Mouse (Mus musculus): ENCODE results near the gene Otulinl. TPM values are rescaled to one million over a fixed set of nuclear protein-coding genes. Genes with fewer than 3 reads are reported as not detected.

The Otulinl gene
- polyA plus RNA-seq, 1 experiment, result 3.0 TPM

DNA sequence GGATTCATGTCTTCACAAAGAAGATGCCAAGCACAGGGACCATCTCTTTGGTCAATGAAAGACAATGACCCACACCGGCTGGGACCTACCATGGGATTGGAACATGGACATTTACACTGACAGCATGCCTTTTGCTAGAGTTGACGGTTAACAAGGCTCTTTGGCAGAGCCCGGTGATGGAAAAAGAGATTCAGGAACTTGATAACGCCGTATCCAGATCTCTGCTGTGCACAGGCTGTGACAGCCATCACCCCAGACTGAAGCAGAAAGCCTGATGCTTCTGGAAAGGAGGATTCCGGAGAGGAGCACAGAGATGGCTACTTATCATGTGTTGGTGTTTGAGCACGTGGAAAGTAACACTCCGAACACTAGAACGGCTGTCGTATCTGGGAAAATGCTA is 11.9 kb upstream of the Otulinl start:
- TF ChIP-seq POLR2A (IDR thresholded peaks at IDR 0.05; ENCODE audit: low read depth, low read length) (no peak), CTCF (IDR thresholded peaks at IDR 0.05; ENCODE audit: extremely low read depth, insufficient read length, insufficient replicate concordance, low read depth, low read length) (no peak)
- no peak overlapping the region for H3K4me3 ChIP-seq (ENCODE audit: low read depth, low read length)
- no peaks in the 10 kb centered on the region for H3K36me3 ChIP-seq (ENCODE audit: control insufficient read depth, insufficient read depth, low read length)
- no peaks in the 10 kb centered on the region for H3K4me1 ChIP-seq (ENCODE audit: control insufficient read depth, insufficient read depth, insufficient read length, low read length)
- no peaks in the 10 kb centered on the region for H3K27me3 ChIP-seq (ENCODE audit: control insufficient read depth, insufficient read depth, low read length)
- WGBS, result 88% methylated on average over 10 of the region's 10 CpGs
- no peak overlapping the region for H3K27ac ChIP-seq (ENCODE audit: insufficient read depth, low read depth, low read length)

DNA sequence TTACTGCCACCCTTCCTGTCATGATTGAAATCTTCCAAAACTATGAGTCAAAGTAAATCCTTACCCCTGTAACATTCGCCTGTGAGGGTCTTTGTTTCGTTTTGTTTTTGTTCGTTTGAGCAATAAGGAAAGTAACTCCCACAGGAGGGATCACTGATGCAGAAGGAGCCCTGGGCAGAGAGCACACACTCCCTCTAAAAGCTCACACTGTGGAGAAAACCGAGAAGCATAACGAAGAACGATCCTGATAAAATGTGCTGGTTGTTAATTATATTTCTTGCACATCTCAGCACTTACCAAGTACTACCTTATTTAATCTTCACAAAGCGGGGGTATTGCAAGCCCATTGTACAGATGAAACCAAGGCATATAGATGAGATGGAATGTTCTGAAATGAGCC is 10.8 kb upstream of the Otulinl start:
- Histone ChIP-seq H3K36me3 (ENCODE audit: control insufficient read depth, insufficient read depth, low read length) (no peaks in the 10 kb centered on the region), H3K27ac (ENCODE audit: insufficient read depth, low read depth, low read length) (no peak overlapping the region), H3K4me3 (ENCODE audit: low read depth, low read length) (no peak overlapping the region), H3K27me3 (ENCODE audit: control insufficient read depth, insufficient read depth, low read length) (no peaks in the 10 kb centered on the region), H3K4me1 (ENCODE audit: control insufficient read depth, insufficient read depth, insufficient read length, low read length) (no peaks in the 10 kb centered on the region)
- WGBS, result 80% methylated on average over 7 of the region's 7 CpGs
- no peak for TF ChIP-seq POLR2A (IDR thresholded peaks at IDR 0.05; ENCODE audit: low read depth, low read length)
- no peak for TF ChIP-seq CTCF (IDR thresholded peaks at IDR 0.05; ENCODE audit: extremely low read depth, insufficient read length, insufficient replicate concordance, low read depth, low read length)

DNA sequence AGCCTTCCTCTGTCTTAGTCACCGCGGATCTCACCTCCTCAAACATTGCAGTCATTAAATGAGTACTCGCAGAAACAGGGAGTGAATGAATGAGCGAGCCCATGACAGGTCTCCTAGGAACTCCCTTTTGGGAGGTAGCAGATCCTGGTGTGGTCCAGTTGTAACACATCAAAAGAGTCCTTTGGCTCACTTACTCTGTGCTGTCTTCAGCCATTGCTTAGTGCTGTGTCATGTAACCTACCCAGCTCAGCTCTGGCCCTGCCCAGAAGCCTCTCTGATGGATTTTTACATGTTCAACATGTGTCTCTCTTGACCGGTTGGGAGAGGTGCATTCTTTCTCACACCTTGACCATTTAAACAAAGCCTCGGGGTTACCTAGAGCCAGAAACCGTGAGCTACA is 9.8 kb upstream of the Otulinl start:
- 71% methylated on average over 7 of the region's 7 CpGs for WGBS
- H3K4me3 ChIP-seq (ENCODE audit: low read depth, low read length), result no peak overlapping the region
- no peak overlapping the region for H3K27ac ChIP-seq (ENCODE audit: insufficient read depth, low read depth, low read length)
- TF ChIP-seq CTCF (IDR thresholded peaks at IDR 0.05; ENCODE audit: extremely low read depth, insufficient read length, insufficient replicate concordance, low read depth, low read length) (no peak), POLR2A (IDR thresholded peaks at IDR 0.05; ENCODE audit: low read depth, low read length) (no peak)
- H3K4me1 ChIP-seq (ENCODE audit: control insufficient read depth, insufficient read depth, insufficient read length, low read length), result no peaks in the 10 kb centered on the region
- H3K36me3 ChIP-seq (ENCODE audit: control insufficient read depth, insufficient read depth, low read length), result no peaks in the 10 kb centered on the region
- H3K27me3 ChIP-seq (ENCODE audit: control insufficient read depth, insufficient read depth, low read length), result no peaks in the 10 kb centered on the region

DNA sequence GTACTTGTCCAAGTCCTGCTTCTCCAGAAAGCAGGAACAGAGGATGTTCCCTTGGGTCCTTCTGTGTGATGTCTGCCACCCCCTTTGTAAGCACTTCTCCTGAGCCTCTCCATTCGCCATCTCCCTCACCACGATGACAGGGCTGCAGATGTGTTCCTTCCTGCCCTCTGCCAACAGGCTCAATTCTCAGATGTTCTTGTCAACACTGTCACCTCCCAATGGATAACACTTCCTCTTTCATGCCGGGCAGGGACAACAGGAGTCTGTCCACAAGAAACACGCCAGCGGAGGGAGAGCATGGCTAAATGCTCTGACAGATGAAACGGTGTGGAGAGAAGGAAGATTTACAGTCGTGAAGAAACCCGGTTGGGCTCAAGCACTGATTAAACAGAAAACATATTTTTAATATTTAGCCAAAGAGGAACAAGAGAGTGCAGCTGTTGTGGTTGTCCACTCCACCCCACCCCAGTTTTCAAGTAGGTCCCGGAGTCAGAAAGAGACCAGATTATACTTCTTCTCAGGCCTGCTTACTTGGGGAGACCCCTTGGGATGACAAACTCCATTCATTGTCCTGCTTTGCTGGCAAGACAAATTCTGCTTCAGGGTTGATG is 6.8 kb upstream of the Otulinl start:
- peak overlapping the region; percentile 30; the same call in 1 of the 2 replicates for H3K27ac ChIP-seq (ENCODE audit: insufficient read depth, low read depth, low read length)
- H3K4me1 ChIP-seq (ENCODE audit: control insufficient read depth, insufficient read depth, insufficient read length, low read length), result no peaks in the 10 kb centered on the region
- no peak overlapping the region for H3K4me3 ChIP-seq (ENCODE audit: low read depth, low read length)
- H3K36me3 ChIP-seq (ENCODE audit: control insufficient read depth, insufficient read depth, low read length), result no peaks in the 10 kb centered on the region
- no peak for TF ChIP-seq CTCF (IDR thresholded peaks at IDR 0.05; ENCODE audit: extremely low read depth, insufficient read length, insufficient replicate concordance, low read depth, low read length)
- TF ChIP-seq POLR2A (IDR thresholded peaks at IDR 0.05; ENCODE audit: low read depth, low read length), result no peak
- H3K27me3 ChIP-seq (ENCODE audit: control insufficient read depth, insufficient read depth, low read length), result no peaks in the 10 kb centered on the region
- WGBS, result 59% methylated on average over 9 of the region's 9 CpGs

DNA sequence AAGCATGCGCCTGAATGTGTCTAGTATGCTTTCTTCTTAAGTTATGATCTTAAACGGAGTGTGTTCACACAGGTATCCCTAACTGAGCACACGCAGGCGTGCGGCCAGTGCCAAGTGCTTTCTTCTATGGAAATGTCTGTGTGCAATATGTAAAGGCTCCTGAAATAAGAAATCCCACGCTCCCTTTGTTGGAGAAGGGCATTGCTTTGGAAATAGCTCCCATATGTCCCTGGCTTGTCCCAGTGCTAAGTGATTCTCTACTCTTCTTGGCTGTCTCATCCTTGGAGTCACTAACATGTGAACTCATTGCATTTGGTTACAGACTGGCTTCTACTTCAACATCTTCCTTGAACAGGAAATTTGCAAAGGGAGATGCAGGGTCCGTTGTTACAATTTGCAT is 3.4 kb upstream of the Otulinl start:
- Histone ChIP-seq H3K27me3 (ENCODE audit: control insufficient read depth, insufficient read depth, low read length) (no peaks in the 10 kb centered on the region), H3K4me3 (ENCODE audit: low read depth, low read length) (no peak overlapping the region), H3K4me1 (ENCODE audit: control insufficient read depth, insufficient read depth, insufficient read length, low read length) (0 out of 2 replicates have a peak, but pooled peaks cover 3% of the 10 kb centered on the region), H3K27ac (ENCODE audit: insufficient read depth, low read depth, low read length) (no peak overlapping the region), H3K36me3 (ENCODE audit: control insufficient read depth, insufficient read depth, low read length) (no peaks in the 10 kb centered on the region)
- whole genome bisulfite sequencing, result 40% methylated on average over 7 of the region's 7 CpGs
- TF ChIP-seq CTCF (IDR thresholded peaks at IDR 0.05; ENCODE audit: extremely low read depth, insufficient read length, insufficient replicate concordance, low read depth, low read length) (no peak), POLR2A (IDR thresholded peaks at IDR 0.05; ENCODE audit: low read depth, low read length) (no peak)

DNA sequence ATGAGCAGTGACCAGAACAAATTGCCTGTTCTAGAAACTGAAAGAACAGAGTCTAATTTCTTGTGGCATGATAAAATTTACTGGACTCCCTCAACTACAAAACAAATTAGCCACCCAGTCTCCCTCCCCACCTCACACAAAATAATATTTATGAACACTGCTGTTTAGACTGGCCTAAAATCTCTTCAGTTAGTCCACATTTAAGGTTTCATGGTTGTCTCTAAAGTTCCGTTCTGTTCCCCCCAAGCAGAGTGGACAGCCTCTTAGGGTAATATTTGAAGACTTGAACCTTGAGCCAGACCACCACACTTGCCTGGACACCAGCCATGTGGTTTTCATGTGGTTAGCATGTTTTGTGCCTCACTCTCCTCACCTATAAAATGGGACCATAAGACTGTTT is 1.8 kb upstream of the Otulinl start:
- TF ChIP-seq CTCF (IDR thresholded peaks at IDR 0.05; ENCODE audit: extremely low read depth, insufficient read length, insufficient replicate concordance, low read depth, low read length) (no peak), POLR2A (IDR thresholded peaks at IDR 0.05; ENCODE audit: low read depth, low read length) (no peak)
- Histone ChIP-seq H3K27me3 (ENCODE audit: control insufficient read depth, insufficient read depth, low read length) (no peaks in the 10 kb centered on the region), H3K4me1 (ENCODE audit: control insufficient read depth, insufficient read depth, insufficient read length, low read length) (0 out of 2 replicates have a peak, but pooled peaks cover 3% of the 10 kb centered on the region), H3K36me3 (ENCODE audit: control insufficient read depth, insufficient read depth, low read length) (no peaks in the 10 kb centered on the region), H3K4me3 (ENCODE audit: low read depth, low read length) (no peak overlapping the region), H3K27ac (ENCODE audit: insufficient read depth, low read depth, low read length) (peak overlapping the region; percentile 7; the same call in 1 of the 2 replicates)
- 94% methylated on average over 1 of the region's 1 CpGs for WGBS

DNA sequence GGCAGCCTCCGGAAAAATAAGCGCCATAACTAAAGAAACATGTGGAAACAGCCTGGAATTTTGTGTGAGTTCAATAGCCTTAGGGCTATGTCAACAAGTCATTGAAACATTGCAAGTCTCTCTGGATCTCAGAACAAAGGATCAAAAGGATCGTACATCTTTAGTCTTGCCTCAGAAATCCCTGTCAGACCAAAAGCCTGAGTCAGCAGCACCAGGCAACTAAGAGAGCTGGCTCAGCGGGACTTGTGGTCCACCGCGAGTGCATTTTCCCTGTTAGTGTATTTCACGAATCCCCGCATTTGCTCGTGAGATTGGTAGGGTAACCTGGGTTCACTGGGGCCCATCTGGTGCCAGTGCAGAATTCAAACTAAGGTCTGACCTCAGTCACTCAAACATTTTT is 1.2 kb upstream of the Otulinl start:
- Histone ChIP-seq H3K27ac (ENCODE audit: insufficient read depth, low read depth, low read length) (peak overlapping the region; percentile 44), H3K4me1 (ENCODE audit: control insufficient read depth, insufficient read depth, insufficient read length, low read length) (0 out of 2 replicates have a peak, but pooled peaks cover 3% of the 10 kb centered on the region), H3K4me3 (ENCODE audit: low read depth, low read length) (no peak overlapping the region), H3K36me3 (ENCODE audit: control insufficient read depth, insufficient read depth, low read length) (no peaks in the 10 kb centered on the region), H3K27me3 (ENCODE audit: control insufficient read depth, insufficient read depth, low read length) (no peaks in the 10 kb centered on the region)
- 75% methylated on average over 9 of the region's 9 CpGs for WGBS
- TF ChIP-seq POLR2A (IDR thresholded peaks at IDR 0.05; ENCODE audit: low read depth, low read length) (no peak), CTCF (IDR thresholded peaks at IDR 0.05; ENCODE audit: extremely low read depth, insufficient read length, insufficient replicate concordance, low read depth, low read length) (no peak)

Data from small intestine, adult 2 months (tissue).